Mouse (Mus musculus) ES-E14 (cell line): ENCODE measurements around the gene Nav2. TPM values are rescaled to one million over a fixed set of nuclear protein-coding genes. Genes with fewer than 3 reads are reported as not detected.

Source experiments
- DNase-seq: peaks from one replicate; pipeline ENCODE4 v3.0.0-alpha.2; 2013; ENCODE audit warnings: low read depth, low spot score
- H3K27ac ChIP-seq: 2 replicates; pipeline ENCODE4 v1.5.1; 2012; ENCODE audit warnings: low read depth, mild to moderate bottlenecking, low read length, moderate library complexity, mixed read lengths; ENCODE audit not compliant: poor library complexity, insufficient read depth, severe bottlenecking
- H3K36me3 ChIP-seq: 2 replicates; pipeline ENCODE4 v1.6.1; 2012; ENCODE audit warnings: mild to moderate bottlenecking, low read length, moderate library complexity, mixed read lengths; ENCODE audit not compliant: control insufficient read depth, poor library complexity, insufficient read depth, severe bottlenecking
- H3K4me1 ChIP-seq, 2 experiments: fragments of 150-350 bp in 1 of 2; sonication (generic) in 1 of 2; 2 replicates each; pipeline ENCODE4 v1.6.1; 2012; ENCODE audit warnings: low read length in 2 of 2, mild to moderate bottlenecking in 1 of 2, mixed read lengths in 1 of 2; ENCODE audit not compliant: control insufficient read depth in 2 of 2, insufficient read depth in 2 of 2, poor library complexity in 1 of 2
- H3K4me3 ChIP-seq, 2 experiments: fragments of 150-350 bp in 1 of 2; sonication (generic) in 1 of 2; 2 replicates each; pipeline ENCODE4 v1.5.1; 2012; ENCODE audit warnings: low read length in 2 of 2, low read depth in 1 of 2, mild to moderate bottlenecking in 1 of 2, mixed read lengths in 1 of 2; ENCODE audit not compliant: insufficient read depth in 1 of 2, poor library complexity in 1 of 2, severe bottlenecking in 1 of 2
- H3K9ac ChIP-seq: 2 replicates; pipeline ENCODE4 v1.6.1; 2012; ENCODE audit warnings: low read depth, mild to moderate bottlenecking, low read length, mixed read lengths; ENCODE audit not compliant: poor library complexity, insufficient read depth, severe bottlenecking
- H3K9me3 ChIP-seq: fragments of 150-350 bp; sonication (generic); 2 replicates; pipeline ENCODE4 v1.6.1; 2012; ENCODE audit warnings: low read depth, mild to moderate bottlenecking, low read length; ENCODE audit not compliant: control insufficient read depth, insufficient read depth
- CHD2 ChIP-seq: IDR thresholded peaks from 2 replicates; pipeline ENCODE4 v1.6.1; 2014; ENCODE audit warnings: mild to moderate bottlenecking, low read depth, low read length, inconsistent platforms
- HCFC1 ChIP-seq: IDR thresholded peaks from 2 replicates; pipeline ENCODE4 v1.6.1; 2012; ENCODE audit warnings: low read length, inconsistent platforms, borderline replicate concordance; ENCODE audit not compliant: insufficient read depth
- MAFK ChIP-seq: IDR thresholded peaks from 2 replicates; pipeline ENCODE4 v1.6.1; 2014; ENCODE audit warnings: mild to moderate bottlenecking, low read depth, low read length, inconsistent platforms; ENCODE audit not compliant: insufficient read depth
- ZC3H11A ChIP-seq: IDR thresholded peaks from 2 replicates; pipeline ENCODE4 v1.6.1; 2012; ENCODE audit warnings: low read depth, mild to moderate bottlenecking, inconsistent platforms, low read length, borderline replicate concordance
- ZNF384 ChIP-seq: IDR thresholded peaks from 2 replicates; pipeline ENCODE4 v1.6.1; 2012; ENCODE audit warnings: low read depth, low read length, inconsistent platforms
- in situ Hi-C, 2 experiments: fragments of 600-800 bp; cut with MboI; formaldehyde crosslinking; loops; one replicate each; pipeline ENCODE4 v1.15.1; 2025; ENCODE audit warnings: low sequenced_read_pairs in 2 of 2, inconsistent platforms in 1 of 2; ENCODE audit not compliant: unreplicated experiment in 2 of 2
- total RNA-seq: library from RNA; depleted of rRNA; stranded (reverse); fragments of 300-350 nt; gene quantifications from 2 replicates; pipeline ENCODE4 v1.2.3, GENCODE M21; 2012

The Nav2 gene
- total RNA-seq, 1 experiment, result 18.2 TPM

GRCm38 (mm10) chr7:49382884-49383283 is 474.4 kb downstream of the Nav2 start:
- no peaks in the 10 kb centered on the region for H3K9me3 ChIP-seq
- no peak overlapping the region for H3K27ac ChIP-seq
- no peak overlapping the region for H3K9ac ChIP-seq
- no peak overlapping the region for H3K4me3 ChIP-seq
- no peak for DNase-seq
- TF ChIP-seq HCFC1, result no peak
- TF ChIP-seq ZNF384, result no peak
- TF ChIP-seq ZC3H11A, result no peak
- TF ChIP-seq CHD2, result no peak
- no peak for TF ChIP-seq MAFK
- H3K4me1 ChIP-seq, result no peaks in the 10 kb centered on the region
- in situ Hi-C loops, result no loop called here
- no peaks in the 10 kb centered on the region for H3K36me3 ChIP-seq

- TF ChIP-seq HCFC1, result no peak
- no peak for TF ChIP-seq ZC3H11A
- no peak for TF ChIP-seq MAFK
- no peak for TF ChIP-seq ZNF384
- TF ChIP-seq CHD2, result no peak
- Histone ChIP-seq H3K9me3 (no peaks in the 10 kb centered on the region), H3K9ac (no peak overlapping the region), H3K36me3 (no peaks in the 10 kb centered on the region), H3K4me1 (no peaks in the 10 kb centered on the region), H3K4me3 (no peak overlapping the region), H3K27ac (no peak overlapping the region)
- in situ Hi-C loops, result no loop called here
- no peak for DNase-seq
Observed at GRCm38 (mm10) chr7:49388137-49388536, 479.6 kb downstream of the Nav2 start.

- Histone ChIP-seq H3K9ac (no peak overlapping the region), H3K36me3 (no peaks in the 10 kb centered on the region), H3K4me3 (no peak overlapping the region), H3K9me3 (no peaks in the 10 kb centered on the region), H3K27ac (no peak overlapping the region), H3K4me1 (no peaks in the 10 kb centered on the region)
- TF ChIP-seq ZNF384 (no peak), MAFK (no peak), HCFC1 (no peak), ZC3H11A (no peak), CHD2 (no peak)
- DNase-seq, result no peak
- in situ Hi-C loops, result no loop called here
Observed at GRCm38 (mm10) chr7:49390312-49390711, 481.8 kb downstream of the Nav2 start.

GRCm38 (mm10) chr7:49390829-49391228 is 482.3 kb downstream of the Nav2 start:
- no peak for TF ChIP-seq MAFK
- TF ChIP-seq CHD2, result no peak
- TF ChIP-seq HCFC1, result no peak
- in situ Hi-C loops, result no loop called here
- H3K4me1 ChIP-seq, result no peaks in the 10 kb centered on the region
- no peak overlapping the region for H3K27ac ChIP-seq
- no peak for DNase-seq
- no peak overlapping the region for H3K4me3 ChIP-seq
- no peaks in the 10 kb centered on the region for H3K9me3 ChIP-seq
- H3K36me3 ChIP-seq, result no peaks in the 10 kb centered on the region
- H3K9ac ChIP-seq, result no peak overlapping the region

- Histone ChIP-seq H3K9me3 (no peaks in the 10 kb centered on the region), H3K4me1 (no peaks in the 10 kb centered on the region), H3K27ac (no peak overlapping the region), H3K4me3 (no peak overlapping the region), H3K36me3 (no peaks in the 10 kb centered on the region), H3K9ac (no peak overlapping the region)
- TF ChIP-seq MAFK (no peak), ZC3H11A (no peak), ZNF384 (no peak), CHD2 (no peak), HCFC1 (no peak)
- in situ Hi-C loops, result no loop called here
- no peak for DNase-seq
Observed at GRCm38 (mm10) chr7:49392180-49392579, 483.7 kb downstream of the Nav2 start.
